Mouse (Mus musculus) Muller cell, postnatal 12 days (primary cell): ENCODE data around the gene Cs.
"Not testable (repeated sequence)": the region's sequence is repeated elsewhere in the genome, so short reads cannot be mapped to it uniquely, and the experiment has no call there.

Source experiments
- DNase-seq: peaks from one replicate; pipeline ENCODE4 v3.0.0-alpha.2; 2015; ENCODE audit errors: inconsistent ontology term

The Cs gene

DNA sequence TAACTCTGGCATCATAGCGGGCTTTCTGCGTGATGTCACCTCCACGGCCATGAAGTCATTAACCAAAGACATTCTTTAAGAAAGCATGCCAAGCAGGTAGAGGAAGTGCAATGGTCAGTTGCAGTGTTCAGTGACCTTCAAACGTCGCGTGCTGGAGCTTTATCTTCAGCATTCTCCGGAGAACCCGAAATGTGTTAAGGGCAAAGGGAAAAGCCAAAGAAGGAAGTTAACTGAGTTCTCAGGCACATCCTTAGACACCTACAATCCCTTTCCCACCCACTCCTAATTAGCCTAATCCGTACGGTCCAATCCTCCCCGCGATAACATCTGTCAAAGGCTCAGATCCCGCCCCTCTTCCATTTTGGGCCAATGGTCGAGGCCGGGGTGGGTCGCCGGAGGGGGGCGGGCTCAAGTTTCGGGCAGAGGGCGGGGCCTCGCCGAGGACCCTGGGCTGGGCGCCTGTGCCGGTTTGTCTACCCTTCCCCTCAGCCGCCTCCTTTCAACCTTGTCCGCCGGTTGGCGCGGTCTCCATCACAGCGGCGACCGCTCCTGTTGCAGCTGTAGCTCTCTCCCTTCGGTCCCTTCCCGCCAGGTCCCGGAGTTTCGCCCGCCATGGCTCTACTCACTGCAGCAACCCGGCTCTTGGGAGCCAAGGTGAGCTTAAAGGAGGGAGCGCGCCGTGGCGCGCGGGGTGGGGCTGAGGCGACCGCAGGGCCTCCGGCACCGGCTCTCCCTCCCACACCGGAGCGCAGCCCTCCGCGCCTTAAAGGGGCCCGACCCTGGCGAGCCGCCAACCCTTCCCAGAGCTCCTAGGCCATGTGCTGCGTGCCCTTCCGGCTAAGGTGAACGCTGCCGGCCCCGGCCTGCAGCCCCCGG lies at the start of gene Cs:
TSS of gene Cs (plus strand) at position 429 of the 876 bp plus-strand sequence.
- DNase-seq, result peak; percentile 97

DNA sequence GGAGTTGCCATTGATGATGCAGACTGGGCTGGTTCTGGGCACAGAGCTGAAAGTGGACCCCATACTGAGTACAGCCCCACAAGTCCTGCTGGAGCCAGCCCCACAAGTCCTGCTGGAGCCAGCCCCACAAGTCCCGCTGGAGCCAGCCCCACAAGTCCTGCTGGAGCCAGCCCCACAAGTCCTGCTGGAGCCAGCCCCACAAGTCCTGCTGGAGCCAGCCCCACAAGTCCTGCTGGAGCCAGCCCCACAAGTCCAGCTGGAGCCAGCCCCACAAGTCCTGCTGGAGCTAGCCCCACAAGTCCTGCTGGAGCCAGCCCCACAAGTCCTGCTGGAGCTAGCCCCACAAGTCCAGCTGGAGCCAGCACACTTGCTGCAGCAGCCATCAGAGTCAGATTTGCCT lies 46.9 kb upstream of the Cs start:
- DNase-seq, result not testable (repeated sequence)

DNA sequence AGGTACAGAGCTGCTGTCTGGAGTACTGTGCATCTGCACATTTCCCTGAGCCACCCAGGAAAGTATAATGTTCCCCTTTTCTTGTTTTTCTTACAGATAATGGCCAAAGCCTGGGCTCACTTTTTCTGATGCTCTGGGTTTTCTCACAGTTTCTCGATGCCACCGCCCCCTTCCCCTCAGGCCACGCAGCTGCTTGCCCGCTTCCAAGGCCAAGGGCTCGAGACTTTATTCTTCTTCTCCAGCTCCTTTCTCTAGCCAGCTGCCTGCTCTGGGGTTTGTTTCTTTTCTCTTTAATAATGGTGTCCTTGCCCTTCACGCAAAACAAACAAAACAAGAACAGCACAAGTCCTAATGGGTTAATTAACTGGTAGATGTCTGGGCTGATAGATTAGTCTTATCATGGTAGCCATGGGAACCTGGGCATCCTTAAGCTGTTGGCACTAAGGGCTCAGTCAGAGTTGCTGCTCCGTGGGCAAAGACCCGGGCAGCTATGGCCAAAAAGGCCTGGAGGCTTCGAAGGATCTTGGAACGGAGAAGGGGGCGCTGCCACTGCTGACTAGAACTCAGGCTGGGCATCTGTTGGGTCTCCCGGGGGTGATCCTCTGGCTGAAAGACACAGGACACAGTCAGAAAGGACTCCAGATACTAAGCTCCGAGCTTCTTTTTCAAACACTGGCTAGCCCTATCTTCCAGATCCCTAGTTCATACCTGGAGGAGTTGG lies 41.0 kb upstream of the Cs start:
- no peak for DNase-seq

DNA sequence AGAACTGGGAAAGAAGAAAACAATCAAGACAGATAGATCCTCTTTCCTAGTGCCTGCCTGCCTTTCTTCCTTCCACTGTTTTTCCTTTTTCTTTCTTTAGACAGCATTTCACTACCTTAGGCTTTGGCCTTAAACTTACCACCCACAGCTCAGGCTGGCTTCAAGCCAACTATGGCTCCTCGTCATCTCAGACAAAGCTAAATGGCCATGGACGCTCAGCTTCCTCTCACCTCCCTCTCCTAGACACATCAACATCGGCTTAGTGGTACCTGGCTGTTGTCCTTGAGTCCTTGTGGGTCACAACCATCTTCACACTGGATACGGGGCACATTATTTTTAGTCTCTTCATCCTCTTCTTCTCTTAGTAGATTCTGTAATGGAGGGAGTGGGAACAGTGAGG lies 40.3 kb upstream of the Cs start:
- no peak for DNase-seq

DNA sequence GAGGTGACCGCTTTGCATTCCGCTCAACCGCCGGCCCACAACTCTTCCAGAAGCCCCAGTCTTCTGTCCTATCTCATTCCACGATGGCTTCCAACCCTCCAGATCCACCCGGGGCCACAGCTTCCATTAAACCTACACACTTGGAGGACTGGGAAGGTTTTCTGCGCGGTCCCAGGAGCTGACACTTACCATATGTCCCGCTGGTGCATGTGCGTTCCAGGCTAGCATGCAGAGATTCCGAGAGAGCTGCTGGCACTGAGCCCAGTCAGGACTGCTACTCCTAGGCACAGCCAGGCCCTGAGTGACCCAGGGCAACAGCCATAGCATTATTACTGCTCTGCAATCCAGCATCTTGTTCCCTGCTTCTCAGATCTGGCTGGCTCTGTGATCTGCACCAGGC lies 39.9 kb upstream of the Cs start:
- DNase-seq, result no peak

DNA sequence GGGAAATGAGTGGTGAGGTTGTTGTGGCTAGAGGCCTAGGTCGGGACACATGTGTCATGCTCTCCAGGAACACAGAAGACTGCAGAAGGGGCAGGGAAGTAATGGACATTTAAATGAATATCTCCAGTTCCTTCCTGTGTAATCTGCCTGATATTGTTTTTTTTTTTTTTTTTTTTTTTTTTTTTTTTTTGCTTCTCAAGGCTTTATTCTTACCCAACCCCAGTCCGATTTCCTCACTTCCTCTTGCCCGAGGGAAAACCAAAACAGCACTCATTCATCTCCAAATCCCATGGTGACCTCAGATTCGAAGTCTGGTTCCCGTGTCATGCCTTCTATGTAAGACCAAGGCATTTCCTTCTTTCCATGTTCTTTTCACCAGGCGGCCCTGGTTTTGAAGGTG lies 39.3 kb upstream of the Cs start:
- DNase-seq, result no peak

DNA sequence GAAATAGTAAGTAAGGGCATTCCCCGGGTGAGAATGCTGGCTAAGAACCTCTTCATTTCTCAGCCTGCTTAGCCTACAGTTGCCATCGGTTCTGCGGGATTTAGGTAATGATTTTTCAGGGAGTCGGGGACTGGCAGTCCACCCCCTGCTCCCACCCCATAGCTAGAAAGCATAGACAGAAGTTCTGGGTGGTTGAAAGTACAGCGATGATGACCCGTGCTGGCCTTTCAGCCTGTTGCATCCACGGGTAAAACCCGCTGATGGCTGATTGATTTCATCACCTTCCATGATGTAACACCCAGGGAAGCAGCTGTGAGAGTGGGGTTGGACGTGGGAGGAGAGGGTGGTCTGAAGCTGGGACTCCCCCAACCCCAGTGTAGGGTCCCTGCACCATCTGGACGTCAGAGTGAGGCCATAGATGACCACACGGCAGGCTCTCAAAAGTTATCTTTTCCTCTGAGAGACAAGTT lies 38.8 kb upstream of the Cs start, which contains the start of gene Il23a:
TSS of gene Il23a (minus strand) at position 51 of the 470 bp plus-strand sequence.
- DNase-seq, result no peak

DNA sequence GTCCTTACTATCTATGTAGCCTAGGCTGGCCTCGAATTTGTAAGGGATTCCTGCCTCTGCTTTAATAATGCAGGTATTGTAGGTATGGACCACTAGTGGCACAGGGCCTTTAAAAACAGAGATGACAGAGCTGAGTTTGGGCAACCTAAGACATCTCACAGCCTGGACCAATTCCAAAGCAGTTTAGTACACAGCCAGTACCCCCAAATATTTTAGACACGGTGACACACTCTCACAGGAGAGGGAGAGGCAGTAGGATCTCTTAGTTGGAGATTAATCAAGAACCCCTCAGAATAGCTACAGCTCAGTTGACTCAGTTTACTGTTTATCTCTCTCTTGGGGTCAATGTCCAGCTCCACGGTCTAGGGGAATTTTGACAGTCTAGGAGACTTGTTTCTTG lies 35.2 kb upstream of the Cs start:
- no peak for DNase-seq

DNA sequence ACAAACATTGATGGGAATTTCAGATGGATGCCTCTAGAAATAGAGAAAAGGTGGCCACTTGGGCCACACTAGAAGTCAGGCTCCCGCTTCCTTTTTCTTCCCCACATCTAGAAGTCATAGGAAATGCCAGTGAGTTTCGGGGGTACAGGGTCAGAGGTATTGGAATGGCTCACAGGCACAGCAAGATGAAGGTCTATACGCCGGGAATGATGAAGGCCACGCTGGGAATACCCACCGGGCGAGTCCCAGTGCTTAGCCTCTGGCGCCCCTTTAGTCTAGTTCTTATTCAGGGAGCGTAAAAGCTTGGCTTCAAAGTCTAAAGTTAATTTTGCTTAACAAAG lies 34.8 kb upstream of the Cs start:
- no peak for DNase-seq

DNA sequence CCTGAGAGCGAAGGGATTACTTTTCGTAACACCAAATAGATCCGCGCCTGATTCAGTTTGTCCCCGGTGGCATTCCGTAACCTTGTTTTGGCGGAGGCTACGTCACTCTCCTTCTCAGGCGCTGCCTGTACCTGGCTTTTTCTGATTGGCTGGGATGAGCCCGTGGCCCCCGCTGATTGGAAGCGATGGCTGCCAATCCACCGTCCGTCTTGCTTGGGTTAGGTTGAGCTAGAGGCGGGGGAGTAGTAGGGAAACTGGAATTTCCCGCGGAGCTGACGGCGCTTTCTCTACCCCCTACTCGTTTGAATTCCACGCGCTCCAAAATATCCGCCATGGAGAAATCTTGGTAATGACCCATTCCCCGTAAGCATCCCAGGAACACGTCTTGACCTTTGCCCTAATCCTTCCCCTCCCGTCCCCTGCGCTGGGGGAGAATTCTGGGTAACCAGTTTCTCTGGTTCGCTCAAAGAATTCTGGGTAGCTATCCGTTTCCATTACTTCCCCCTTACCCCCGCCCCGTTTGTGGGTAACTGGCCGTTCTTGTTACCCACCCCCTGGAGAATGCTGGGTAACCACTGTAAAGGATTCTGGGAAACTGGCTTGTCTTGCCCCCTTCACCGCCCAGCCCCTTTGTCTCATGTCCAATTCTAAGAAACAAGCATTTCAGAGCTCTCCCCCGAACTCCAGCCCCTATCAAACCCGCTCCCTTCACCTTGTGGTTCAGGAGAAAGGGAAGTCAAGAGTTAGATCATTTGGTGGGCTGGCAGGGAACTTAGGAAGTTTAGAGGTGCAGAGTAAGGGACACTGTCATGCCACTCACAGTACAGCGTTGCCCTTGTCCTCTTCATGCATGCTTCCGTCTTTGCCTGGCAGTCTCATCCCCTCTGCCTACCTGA lies 34.2 kb upstream of the Cs start, which contains the start of gene Pan2:
TSS of gene Pan2 (plus strand) at position 210 of the 896 bp plus-strand sequence.
- peak; percentile 100 for DNase-seq

DNA sequence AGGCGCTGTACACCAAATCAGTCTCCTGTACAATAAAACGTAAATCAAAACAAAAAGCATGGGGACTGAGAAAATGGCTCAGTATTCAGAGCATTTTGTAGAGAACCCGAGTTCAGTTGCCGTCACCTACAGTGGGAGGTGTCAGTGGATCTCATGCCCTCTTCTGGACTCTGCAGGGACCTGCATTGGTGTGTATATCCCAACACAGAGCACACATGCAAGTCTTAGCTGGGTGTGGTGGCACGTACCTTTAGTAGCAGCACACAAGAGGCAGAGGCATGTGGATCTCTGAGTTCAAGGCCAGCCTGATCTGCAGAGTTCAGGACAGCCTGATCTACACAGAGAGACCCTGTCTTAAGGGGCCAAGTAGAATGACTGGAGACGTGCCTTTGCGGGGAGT lies 27.9 kb upstream of the Cs start:
- DNase-seq, result no peak

DNA sequence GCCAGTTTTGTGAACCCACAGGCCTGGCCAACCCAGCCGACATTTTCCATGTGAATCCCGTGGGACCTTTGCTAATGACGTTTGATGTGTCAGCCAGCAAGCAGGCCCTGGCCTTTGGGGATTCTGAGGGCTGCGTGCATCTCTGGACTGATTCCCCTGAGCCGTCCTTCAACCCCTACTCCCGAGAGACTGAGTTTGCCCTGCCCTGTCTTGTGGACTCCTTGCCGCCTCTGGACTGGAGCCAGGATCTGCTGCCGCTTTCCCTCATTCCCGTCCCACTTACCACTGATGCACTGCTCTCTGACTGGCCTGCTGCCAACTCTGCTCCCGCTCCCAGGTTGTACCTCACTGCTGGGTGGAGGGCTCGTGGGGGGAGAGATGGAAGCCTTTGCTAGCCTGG lies 27.4 kb upstream of the Cs start:
- no peak for DNase-seq

DNA sequence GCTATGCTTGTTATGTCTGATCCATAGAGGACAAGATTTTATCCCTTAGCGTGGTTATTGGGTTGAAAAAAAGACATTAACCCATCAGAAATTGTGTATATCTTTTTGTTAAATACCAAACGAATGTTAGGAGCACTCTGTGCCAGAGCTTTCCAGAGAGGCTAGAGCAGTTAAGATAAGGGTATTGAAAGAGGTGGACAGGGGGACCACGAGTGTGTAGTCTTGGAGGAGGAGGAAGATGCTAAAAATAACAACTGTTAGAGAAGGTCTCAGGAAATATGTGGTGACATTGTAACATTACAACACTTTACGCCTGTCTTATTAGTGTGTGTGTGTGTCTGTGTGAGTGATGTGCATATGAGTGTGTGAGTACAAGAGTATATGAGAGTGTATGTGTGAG lies 26.6 kb upstream of the Cs start:
- DNase-seq, result no peak

DNA sequence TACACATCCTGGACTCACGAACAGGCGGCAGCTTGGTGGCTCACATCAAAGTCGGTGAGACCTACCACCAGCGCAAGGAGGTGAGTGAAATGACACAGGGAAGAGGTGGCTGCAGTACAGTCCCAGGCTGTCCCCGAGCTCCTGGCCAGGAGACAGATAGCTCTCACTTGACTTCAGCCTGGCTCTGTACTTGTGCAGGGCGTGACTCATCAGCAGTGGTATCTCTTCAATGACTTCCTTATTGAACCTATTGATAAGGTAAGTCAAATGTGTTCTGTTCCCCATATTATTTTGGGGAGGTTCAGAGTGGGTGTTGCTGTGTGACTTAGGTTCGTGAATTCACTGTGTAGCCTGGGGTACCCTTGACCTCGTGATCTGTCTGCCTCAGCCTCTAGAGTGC lies 22.0 kb upstream of the Cs start:
- DNase-seq, result no peak

DNA sequence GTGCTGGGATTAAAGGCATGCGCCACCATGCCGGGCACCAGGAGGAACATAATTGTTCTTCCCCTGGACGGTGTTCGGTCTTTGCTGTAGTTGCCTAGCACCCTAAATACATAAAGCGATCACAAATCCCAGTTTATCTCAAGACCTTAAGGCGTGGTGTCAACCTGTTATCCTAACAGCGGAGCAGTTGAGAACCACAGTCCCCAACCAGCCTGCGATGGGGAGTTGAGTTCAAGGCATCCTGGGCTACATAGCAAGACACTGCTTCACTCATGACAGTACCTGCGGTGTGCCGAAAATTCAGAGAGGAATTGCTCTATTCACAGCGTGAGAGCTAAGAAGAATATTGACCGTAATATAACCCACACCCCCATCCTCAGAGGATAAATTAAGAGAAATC lies 15.9 kb upstream of the Cs start:
- DNase-seq, result no peak

DNA sequence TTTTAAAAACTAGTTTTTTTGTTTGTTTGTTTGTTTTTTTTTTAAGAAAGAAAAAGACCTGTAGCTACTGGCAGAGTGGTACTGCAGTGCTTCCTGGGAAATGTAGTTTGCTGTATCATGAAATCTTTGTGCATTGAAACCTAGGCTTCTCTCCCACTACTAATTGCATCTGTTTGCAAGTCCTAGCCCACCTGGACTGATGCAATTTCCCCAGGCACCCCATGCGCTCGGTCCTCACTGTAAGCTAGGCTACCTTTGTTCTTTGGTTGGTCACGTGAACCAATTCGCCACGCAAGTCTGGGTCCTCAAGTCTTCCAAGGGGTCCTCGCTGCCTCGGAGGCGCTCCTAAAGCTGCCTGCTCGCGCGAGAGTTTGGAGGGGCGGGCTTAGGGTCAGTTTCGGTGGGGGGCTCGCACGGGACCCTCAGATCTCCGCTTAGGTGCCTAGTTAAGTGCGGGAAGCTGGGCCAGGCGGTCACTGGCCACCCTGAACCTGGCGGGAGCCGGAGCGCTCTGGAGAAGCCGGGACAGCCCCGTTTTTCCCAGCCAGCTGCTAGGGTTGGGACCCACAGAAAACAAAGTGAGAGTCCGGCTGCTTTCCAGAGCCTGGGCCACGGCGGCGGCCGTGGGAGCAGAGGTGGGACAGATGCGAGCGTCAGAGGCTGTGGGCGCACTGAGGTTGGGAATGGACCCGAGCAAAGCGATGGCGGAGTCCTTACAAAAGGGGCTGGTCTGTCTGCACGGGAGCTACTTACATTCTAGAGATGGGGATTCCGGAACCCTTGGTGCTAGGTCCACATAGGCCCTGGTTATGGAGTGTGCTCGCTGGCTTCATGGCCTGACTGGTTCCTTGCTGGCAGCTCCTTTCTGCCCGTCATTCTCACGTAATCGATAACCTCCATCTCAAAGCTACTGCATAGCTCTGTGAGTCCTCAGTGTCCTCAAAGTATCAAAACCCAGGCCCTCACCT lies 15.1 kb upstream of the Cs start, which contains the start of gene Cnpy2:
TSS of gene Cnpy2 (plus strand) at position 319 of the 968 bp plus-strand sequence.
- peak; percentile 89 for DNase-seq

DNA sequence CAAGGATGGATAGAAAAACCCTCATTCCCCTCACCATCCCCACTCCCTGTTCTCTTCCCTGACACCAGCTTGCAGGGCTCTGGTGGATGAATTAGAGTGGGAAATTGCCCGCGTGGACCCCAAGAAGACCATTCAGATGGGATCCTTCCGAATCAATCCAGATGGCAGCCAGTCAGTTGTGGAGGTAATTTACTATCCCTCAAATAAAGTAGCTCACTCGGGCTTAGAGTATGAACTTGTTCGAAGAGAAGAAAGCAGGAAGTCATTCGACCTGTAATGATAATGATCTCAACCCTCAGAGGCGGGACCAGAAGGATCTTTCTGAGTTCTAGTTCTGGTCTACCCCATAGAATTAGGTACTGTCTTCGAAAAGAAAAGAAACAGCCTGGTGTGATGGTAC lies 14.0 kb upstream of the Cs start:
- no peak for DNase-seq

DNA sequence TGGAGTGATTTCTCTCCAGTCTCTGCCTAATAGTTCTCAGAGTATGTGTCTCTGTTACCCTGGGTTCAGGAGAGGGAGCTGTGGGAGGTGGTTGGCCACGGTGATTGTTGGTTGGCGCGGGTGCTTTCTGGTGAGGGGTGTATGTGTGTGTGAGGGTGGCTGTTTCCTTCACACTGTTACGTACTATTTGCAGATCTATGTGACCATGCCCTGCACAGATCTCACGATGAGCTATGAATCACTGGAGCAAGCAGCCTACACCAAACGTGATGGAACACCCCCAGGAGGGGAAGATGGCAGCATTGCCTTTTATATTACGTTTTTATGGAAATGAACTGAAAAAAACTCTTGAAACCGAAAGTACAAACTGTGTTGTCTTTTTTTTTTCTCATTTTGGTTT lies 10.7 kb upstream of the Cs start:
- DNase-seq, result no peak

DNA sequence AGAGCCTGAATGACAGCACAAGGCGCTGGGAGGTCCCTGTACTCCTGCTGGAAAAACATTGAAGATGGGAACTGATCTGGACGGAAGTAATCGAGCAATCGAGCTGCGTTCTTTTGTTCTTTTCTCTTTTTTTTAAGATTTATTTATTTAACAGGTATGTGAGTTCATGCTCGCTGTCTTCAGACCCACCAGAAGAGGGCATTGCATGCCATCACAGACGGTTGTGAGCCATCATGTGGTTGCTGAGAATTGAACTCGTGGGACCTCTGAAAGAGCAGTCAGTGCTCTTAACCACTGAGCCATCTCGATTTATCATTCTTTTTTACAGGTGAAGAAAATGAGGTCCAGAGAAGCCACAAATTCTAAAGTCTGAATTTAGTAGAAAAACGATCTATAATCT lies 9.9 kb upstream of the Cs start:
- DNase-seq, result no peak

DNA sequence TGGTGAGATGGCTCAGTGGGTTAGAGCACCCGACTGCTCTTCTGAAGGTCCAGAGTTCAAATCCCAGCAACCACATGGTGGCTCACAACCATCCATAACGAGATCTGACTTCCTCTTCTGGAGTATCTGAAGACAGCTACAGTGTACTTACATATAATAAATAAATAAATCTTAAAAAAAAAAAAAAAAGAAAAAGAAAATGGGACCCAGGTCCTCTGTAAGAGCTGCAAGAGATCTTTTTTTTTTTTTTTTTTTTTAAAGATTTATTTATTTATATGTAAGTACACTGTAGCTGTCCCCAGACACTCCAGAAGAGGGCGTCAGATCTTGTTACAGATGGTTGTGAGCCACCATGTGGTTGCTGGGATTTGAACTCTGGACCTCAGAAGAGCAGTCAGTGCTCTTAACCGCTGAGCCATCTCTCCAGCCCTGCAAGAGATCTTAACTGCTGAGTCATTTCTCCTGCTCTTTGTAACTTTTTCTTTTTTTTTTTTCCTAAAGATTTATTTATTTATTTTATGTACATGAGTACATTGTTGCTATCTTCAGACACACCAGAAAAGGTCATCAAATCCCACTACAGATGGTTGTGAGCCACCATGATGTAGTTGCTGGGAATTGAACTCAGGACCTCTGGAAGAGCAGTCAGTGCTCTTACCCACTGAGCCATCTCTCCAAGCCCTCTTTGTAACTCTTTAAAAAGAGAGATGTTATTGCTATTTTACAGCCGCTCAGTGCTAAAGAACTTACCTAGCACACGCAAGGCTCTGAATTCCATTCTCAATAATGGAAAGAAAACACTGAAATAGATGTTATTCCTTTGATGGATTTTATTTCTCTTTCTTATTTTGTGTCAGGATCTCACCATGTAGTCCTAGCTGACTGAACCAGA lies 4.9 kb upstream of the Cs start:
- DNase-seq, result not testable (repeated sequence)
